ENCODE assay signal across 28 mouse cellular contexts in the genomic region with DNA sequence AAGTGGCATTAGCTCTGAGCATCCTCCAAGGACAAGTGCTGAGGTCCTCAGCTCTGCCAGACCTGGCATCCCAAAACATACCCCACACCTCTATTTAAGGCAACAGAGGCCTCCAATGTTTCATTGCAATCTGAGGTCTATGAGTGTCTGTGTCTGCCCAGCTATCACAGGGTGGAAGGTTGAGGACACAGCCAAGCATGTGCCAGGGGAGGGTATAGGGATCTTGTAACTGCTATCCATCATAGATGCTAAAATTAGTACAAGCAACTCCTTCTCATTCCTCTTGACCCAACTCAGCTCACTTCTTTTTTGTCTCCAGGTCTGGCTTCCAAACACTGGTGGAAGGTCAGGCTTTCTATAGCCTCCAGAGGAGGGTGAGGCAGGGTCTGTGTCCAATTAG.
DNase-seq lines count a peak whose midpoint lies in the region; ATAC-seq lines count a peak whose summit lies in the region.
"Had no signal": no experiment of that assay in that cellular context is flagged by ENCODE, and none has a peak within 500 bp of the region (broad histone marks: within the 10 kb centered on the region; RNA-seq: fewer than 3 reads in every experiment).

No protein-coding gene starts in this region.

- H3K9me3 ChIP-seq in forebrain, embryonic 11.5 days (ENCODE audit: control insufficient read depth, low read length) = no peaks in the 10 kb centered on the region
- H3K9me3 ChIP-seq in forebrain, embryonic 12.5 days = no peaks in the 10 kb centered on the region
- H3K9me3 ChIP-seq in heart, embryonic 14.5 days (ENCODE audit: control insufficient read depth, low read length) = no peaks in the 10 kb centered on the region
- H3K9me3 ChIP-seq in heart, embryonic 11.5 days (replicated peaks; ENCODE audit: control insufficient read depth, low read length) = no peaks in the 10 kb centered on the region
- H3K9me3 ChIP-seq: forebrain, embryonic 15.5 days; hindbrain, embryonic 10.5 days; hindbrain, embryonic 15.5 days; limb, embryonic 13.5 days; lung, embryonic 15.5 days; midbrain, embryonic 10.5 days; neural tube, embryonic 12.5 days had no signal

- no peak for ATAC-seq in forebrain, embryonic 11.5 days (replicated peaks; ENCODE audit: low FRiP score)
- ATAC-seq in forebrain, embryonic 12.5 days (ENCODE audit: low FRiP score) = no peak
- no peak for ATAC-seq in heart, embryonic 14.5 days (ENCODE audit: insufficient number of reproducible peaks, insufficient read depth, low FRiP score, low read depth)
- no peak; the same call in 1 of the 2 replicates for ATAC-seq in heart, embryonic 11.5 days (replicated peaks; ENCODE audit: insufficient number of reproducible peaks, low FRiP score, low TSS enrichment)
- ATAC-seq in frontal cortex, adult (ENCODE audit: low TSS enrichment) = no peak
- ATAC-seq: forebrain, embryonic 15.5 days had no signal

- H3K9ac ChIP-seq in forebrain, embryonic 11.5 days (ENCODE audit: low read length) = no peak overlapping the region
- no peak overlapping the region for H3K9ac ChIP-seq in forebrain, embryonic 12.5 days
- no peak overlapping the region for H3K9ac ChIP-seq in heart, embryonic 14.5 days (ENCODE audit: low read length)
- no peak overlapping the region for H3K9ac ChIP-seq in heart, embryonic 11.5 days (ENCODE audit: low read depth, low read length)
- H3K9ac ChIP-seq: forebrain, embryonic 15.5 days; hindbrain, embryonic 15.5 days; limb, embryonic 13.5 days; lung, embryonic 15.5 days; neural tube, embryonic 12.5 days had no signal

- H3K4me1 ChIP-seq in forebrain, embryonic 11.5 days (replicated peaks; ENCODE audit: control insufficient read depth, insufficient read depth, low read length) = no peaks in the 10 kb centered on the region
- H3K4me1 ChIP-seq in forebrain, embryonic 12.5 days = no peaks in the 10 kb centered on the region
- peaks cover 25 to 38% of the 10 kb centered on the region in 2 experiments for H3K4me1 ChIP-seq in heart, embryonic 14.5 days (ENCODE audit: control insufficient read depth in 2 of 2, insufficient read depth in 2 of 2, low read length in 2 of 2)
- H3K4me1 ChIP-seq in heart, embryonic 11.5 days (ENCODE audit: control insufficient read depth, insufficient read depth, low read length) = peaks cover 11% of the 10 kb centered on the region; the same call in 1 of the 2 replicates
- H3K4me1 ChIP-seq: forebrain, embryonic 15.5 days; midbrain, embryonic 10.5 days; neural tube, embryonic 12.5 days had no signal

- DNase-seq in forebrain, embryonic 11.5 days (ENCODE audit: low spot score) = peak; percentile 15
- DNase-seq in heart, adult 11 months = peak; percentile 96
- no peak for DNase-seq in heart, postnatal 4 days
- DNase-seq in cerebellum, adult 11-12 months = no peak
- DNase-seq: adrenal gland, adult 8-10 months; cerebellum, adult 8-10 months; cerebellum, postnatal 25 days; kidney, adult 18-20 months; kidney, postnatal 36 days; right cerebral cortex, adult 18-20 months; thymus, adult 2 months; thymus, postnatal 36 days had no signal

- no peak overlapping the region for H3K4me3 ChIP-seq in forebrain, embryonic 11.5 days (ENCODE audit: low read depth, low read length)
- no peak overlapping the region for H3K4me3 ChIP-seq in forebrain, embryonic 12.5 days (replicated peaks)
- no peak overlapping the region for H3K4me3 ChIP-seq in heart, embryonic 14.5 days (ENCODE audit: control insufficient read depth in 1 of 2, insufficient read depth in 1 of 2, low read depth in 1 of 2, low read length in 2 of 2)
- H3K4me3 ChIP-seq in heart, embryonic 11.5 days (ENCODE audit: low read depth, low read length) = no peak overlapping the region
- H3K4me3 ChIP-seq: forebrain, embryonic 15.5 days; hindbrain, embryonic 10.5 days; hindbrain, embryonic 15.5 days; layer of hippocampus, adult 2 months; left cerebral cortex, adult 2 months; limb, embryonic 13.5 days; lung, embryonic 15.5 days; midbrain, embryonic 10.5 days; myocyte; neural tube, embryonic 12.5 days had no signal

- no peak overlapping the region for H3K4me2 ChIP-seq in forebrain, embryonic 11.5 days (ENCODE audit: low read depth, low read length, severe bottlenecking)
- no peak overlapping the region for H3K4me2 ChIP-seq in forebrain, embryonic 12.5 days
- no peak overlapping the region for H3K4me2 ChIP-seq in heart, embryonic 14.5 days (ENCODE audit: low read length)
- no peak overlapping the region for H3K4me2 ChIP-seq in heart, embryonic 11.5 days
- H3K4me2 ChIP-seq: forebrain, embryonic 15.5 days; hindbrain, embryonic 15.5 days; limb, embryonic 13.5 days; liver, embryonic 11.5 days; lung, embryonic 15.5 days; neural tube, embryonic 12.5 days had no signal

- no peak overlapping the region for H3K27ac ChIP-seq in forebrain, embryonic 11.5 days (ENCODE audit: low read depth, low read length)
- no peak overlapping the region for H3K27ac ChIP-seq in forebrain, embryonic 12.5 days
- peak overlapping the region; percentile 49 to 67; a peak in 3 of 4 replicates for H3K27ac ChIP-seq in heart, embryonic 14.5 days (replicated peaks in 1 of 2; ENCODE audit: control insufficient read depth in 1 of 2, insufficient read depth in 1 of 2, low read depth in 2 of 2, low read length in 2 of 2)
- no peak overlapping the region; the same call in 1 of the 2 replicates for H3K27ac ChIP-seq in heart, embryonic 11.5 days (ENCODE audit: low read depth, low read length)
- H3K27ac ChIP-seq: forebrain, embryonic 15.5 days; hindbrain, embryonic 10.5 days; hindbrain, embryonic 15.5 days; layer of hippocampus, adult 2 months; left cerebral cortex, adult 2 months; limb, embryonic 13.5 days; lung, embryonic 15.5 days; midbrain, embryonic 10.5 days; neural tube, embryonic 12.5 days had no signal

- H3K36me3 ChIP-seq in forebrain, embryonic 11.5 days (ENCODE audit: control insufficient read depth, insufficient read depth, low read length) = no peaks in the 10 kb centered on the region
- no peaks in the 10 kb centered on the region for H3K36me3 ChIP-seq in forebrain, embryonic 12.5 days (replicated peaks)
- H3K36me3 ChIP-seq in heart, embryonic 14.5 days (ENCODE audit: control insufficient read depth, insufficient read depth, low read length) = no peaks in the 10 kb centered on the region
- H3K36me3 ChIP-seq in heart, embryonic 11.5 days (ENCODE audit: control insufficient read depth, insufficient read depth, low read length) = no peaks in the 10 kb centered on the region
- H3K36me3 ChIP-seq: forebrain, embryonic 15.5 days; G1E; hindbrain, embryonic 10.5 days; hindbrain, embryonic 15.5 days; limb, embryonic 13.5 days; lung, embryonic 15.5 days; midbrain, embryonic 10.5 days; neural tube, embryonic 12.5 days had no signal

- no peaks in the 10 kb centered on the region for H3K27me3 ChIP-seq in forebrain, embryonic 11.5 days (ENCODE audit: control insufficient read depth, insufficient read depth, low read length)
- H3K27me3 ChIP-seq in forebrain, embryonic 12.5 days = no peaks in the 10 kb centered on the region
- peaks cover 3% of the 10 kb centered on the region; the same call in 1 of the 2 replicates for H3K27me3 ChIP-seq in heart, embryonic 14.5 days (ENCODE audit: control insufficient read depth, insufficient read depth, low read length)
- H3K27me3 ChIP-seq in heart, embryonic 11.5 days (ENCODE audit: control insufficient read depth, insufficient read depth, low read length) = no peaks in the 10 kb centered on the region
- H3K27me3 ChIP-seq: forebrain, embryonic 15.5 days; hindbrain, embryonic 15.5 days; limb, embryonic 13.5 days; lung, embryonic 15.5 days; neural tube, embryonic 12.5 days had no signal

Comparison
In these comparisons a context has a peak if more than half of its experiments do, and no peak if none do; other contexts are left out.
1. DNase-seq: peak in forebrain, embryonic 11.5 days (single experiment) and heart, adult 11 months (single experiment); none in heart, postnatal 4 days (single experiment) and cerebellum, adult 11-12 months (single experiment).
2. H3K27ac ChIP-seq: peak in heart, embryonic 14.5 days (2 of 2); none in forebrain, embryonic 11.5 days (single experiment), forebrain, embryonic 12.5 days (single experiment) and heart, embryonic 11.5 days (single experiment).